Mouse (Mus musculus): ENCODE results near the gene Nfia.

The Nfia gene

DNA sequence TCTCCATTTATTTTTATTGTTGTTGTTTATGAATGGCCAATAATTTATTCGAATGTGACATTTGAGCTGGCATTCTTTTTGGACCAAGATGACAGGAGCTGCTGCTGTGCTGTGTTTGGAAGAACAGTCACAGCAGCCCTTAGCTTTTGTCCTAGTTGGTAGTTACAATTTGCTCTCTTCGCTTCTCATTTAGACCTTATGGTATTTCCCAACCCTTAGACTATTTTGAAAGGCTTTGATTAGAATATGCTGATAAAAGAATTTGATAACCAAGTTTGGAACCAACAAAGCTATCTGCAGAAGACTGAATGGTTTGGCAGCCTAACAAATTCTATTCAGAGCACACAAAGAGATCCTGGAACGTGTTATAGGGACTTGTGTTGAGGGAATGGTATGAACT, 46.0 kb downstream of the Nfia start:
- no peak for DNase-seq

DNA sequence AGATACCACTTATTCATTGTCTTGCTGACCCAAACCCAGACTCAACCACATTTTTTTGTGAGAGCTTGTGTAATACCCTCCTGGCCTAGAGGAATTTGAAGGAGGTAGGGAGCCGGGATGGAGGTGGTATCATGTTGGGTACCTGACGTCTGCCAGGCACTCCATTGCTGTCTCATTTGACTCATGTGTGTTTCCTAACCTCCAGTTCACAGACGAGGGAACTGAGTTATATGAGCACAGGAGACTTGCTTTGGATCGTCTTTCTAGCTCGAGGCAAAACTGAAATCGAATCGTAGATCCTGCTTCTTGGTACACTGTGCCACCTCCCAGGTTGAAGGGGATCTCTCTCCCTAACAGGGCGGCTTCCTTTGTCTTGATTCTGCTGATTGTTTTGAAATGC, 46.6 kb downstream of the Nfia start:
- no peak for DNase-seq

GRCm38 (mm10) chr4:97820474-97821259, 48.1 kb downstream of the Nfia start:
- DNase-seq, result no peak

GRCm38 (mm10) chr4:97821556-97822251, 49.2 kb downstream of the Nfia start:
- DNase-seq, result no peak

GRCm38 (mm10) chr4:97823512-97823911, 51.0 kb downstream of the Nfia start:
- no peak for DNase-seq

DNA sequence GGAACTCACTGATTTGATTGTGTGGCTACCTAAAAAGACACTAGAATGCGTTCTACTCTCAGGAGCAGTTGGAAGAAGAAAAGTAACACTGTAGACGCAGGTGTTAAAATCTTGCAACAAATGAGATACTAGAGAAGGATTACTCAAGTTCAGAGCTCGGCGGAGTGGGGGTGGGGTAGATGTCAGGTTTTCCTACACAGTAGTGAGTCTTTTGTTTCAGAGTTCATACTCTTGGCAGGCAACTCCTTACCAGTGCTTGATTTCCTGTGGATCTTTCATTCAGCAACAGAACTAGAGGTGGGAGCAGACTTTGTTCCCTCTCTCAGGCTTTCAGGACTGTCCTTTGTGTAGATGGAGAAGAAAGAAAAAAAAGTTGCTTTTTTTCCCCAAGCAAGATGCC, 51.9 kb downstream of the Nfia start:
- DNase-seq, result no peak

- DNase-seq, result no peak
Measured at GRCm38 (mm10) chr4:97825432-97825831, 52.9 kb downstream of the Nfia start.

GRCm38 (mm10) chr4:97825841-97826240, 53.3 kb downstream of the Nfia start:
- no peak for DNase-seq

GRCm38 (mm10) chr4:97827115-97827514, 54.6 kb downstream of the Nfia start:
- no peak for DNase-seq

DNA sequence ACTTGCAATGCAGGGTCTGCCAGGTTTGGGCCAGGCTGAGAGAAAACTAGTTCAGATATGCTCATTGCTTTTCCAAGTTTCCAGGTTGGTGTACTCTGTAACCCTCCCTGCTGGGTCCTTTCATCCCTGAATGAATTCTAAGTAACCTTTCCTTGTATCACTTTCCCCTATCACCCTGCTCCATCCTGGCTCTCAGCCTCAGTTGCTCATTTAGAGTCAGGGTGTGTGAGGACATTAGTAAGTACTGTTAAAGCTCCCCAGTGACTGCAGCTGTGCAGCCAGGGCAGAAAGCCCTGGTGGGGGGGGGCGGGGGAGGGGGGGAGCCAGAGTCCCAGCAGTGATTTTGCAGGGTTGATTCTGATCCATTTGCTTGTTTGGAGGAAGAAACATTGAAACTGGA, 56.0 kb downstream of the Nfia start:
- no peak for DNase-seq

- no peak for DNase-seq
Measured at GRCm38 (mm10) chr4:97829336-97830050, 57.0 kb downstream of the Nfia start.

DNA sequence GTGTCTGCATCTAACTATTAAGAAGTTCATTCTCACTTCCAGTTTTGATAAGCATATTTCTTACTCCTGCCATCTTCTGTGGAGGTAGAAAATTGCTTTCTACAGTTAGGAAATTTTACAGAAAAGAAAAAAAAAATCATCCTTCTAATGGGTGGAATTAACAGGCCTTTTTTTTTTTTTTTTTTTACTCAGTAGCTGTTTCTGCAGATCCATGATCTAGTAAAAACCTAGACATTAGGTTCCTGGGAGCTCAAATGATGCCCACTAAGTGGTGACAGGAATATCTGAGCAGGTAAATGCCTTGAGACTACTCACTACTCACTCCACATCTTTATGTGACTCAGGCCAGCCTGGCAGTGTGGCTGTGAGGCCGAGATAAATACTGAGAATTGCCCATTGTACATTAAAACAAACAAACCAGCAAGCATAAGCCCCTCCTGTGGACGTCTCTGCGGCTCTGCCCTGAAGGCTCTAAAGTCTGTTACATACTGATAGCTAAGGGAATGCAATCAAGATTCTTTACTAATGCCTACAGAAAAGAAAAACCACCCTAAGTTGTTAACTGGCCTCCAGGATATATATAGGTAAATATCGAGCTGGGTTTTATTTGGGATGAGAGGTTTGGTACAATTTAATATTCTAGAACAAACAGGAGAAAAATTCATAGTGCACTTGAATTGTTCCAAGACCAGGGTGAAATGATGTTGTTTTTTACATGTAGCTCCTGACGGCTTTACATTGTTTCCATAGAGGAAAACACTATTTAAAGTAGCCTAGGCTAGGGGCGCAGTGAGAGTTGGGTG, 57.7 kb downstream of the Nfia start:
- DNase-seq, result no peak

GRCm38 (mm10) chr4:97830935-97831608, 58.5 kb downstream of the Nfia start:
- DNase-seq, result no peak

GRCm38 (mm10) chr4:97831611-97832278, 59.2 kb downstream of the Nfia start:
- no peak for DNase-seq

GRCm38 (mm10) chr4:97832279-97832640, 59.7 kb downstream of the Nfia start:
- no peak for DNase-seq

- no peak for DNase-seq
Measured at GRCm38 (mm10) chr4:97836812-97837211, 64.3 kb downstream of the Nfia start.

- no peak for DNase-seq
Measured at GRCm38 (mm10) chr4:97837724-97838123, 65.2 kb downstream of the Nfia start.

GRCm38 (mm10) chr4:97838651-97839050, 66.1 kb downstream of the Nfia start:
- DNase-seq, result no peak

DNA sequence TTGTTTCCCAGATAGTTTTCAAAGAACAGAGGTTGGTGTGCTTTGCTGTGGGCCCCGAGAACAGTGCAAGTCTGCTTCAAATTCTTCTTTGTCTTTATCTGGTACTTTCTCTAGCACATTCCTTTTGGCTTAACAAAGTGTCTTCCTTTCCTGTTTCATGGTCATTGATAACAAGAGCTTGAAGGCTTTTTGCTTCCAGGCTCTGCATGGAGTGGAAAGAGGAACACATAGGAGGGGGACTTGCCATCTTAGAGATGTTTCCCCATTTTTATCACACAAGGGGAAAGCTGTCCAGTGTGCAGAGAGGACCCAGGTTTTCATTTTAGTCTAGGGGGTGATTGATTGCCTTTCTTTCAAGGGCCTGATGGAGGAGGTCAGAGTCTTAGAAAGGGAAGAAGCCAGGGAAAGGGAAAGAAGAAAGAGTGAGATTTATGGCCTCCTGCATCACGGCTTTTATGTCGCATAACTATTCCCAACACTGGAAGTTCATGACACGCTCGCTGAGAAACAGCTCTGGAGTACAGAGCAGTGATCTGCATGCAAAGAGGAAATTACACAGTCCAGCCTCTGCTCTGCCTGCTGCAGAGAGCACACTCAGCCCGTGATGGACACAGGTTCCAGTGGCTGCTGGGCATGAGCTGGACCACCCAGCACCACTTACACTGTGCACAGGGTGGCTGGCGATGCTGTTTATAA, 67.0 kb downstream of the Nfia start:
- DNase-seq, result no peak

DNA sequence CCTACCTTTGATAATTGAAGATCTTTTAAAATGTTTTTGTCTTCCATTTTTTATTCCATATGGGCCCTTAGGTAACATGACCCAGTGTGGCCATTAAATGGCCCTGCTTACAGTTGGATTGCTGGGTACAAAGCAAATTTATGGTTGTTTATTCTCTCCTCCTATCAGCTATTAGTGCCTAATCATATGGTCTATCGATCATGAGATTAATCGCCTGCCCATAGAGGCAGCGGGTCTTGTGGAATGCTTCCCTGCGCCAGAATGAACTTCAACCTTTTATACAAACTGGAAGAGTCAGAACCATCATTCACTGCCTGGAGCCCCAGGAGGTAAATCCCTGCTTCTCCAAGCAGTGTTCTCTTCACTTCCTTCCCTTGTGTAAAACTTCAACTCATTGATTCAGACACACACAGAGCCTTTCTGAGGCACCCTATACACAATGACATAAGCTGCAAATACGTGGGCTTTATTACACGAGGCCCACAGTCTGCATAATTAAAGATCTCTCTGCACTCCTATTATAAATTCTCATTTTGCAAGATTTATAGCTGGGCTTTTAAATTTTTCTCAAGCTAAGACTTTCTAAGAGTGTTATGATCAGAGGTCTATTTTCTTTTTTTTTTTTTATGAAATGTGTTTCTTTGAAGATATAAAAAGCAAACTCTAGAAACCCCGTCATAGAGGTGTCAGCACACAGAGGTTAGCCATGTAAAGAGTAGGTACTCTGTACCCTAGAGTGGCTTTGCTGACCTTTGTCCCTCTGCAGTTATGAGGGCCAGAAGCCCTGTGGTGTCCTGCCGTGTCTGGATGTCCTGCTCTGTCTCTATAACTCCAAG, 67.9 kb downstream of the Nfia start:
- DNase-seq, result no peak

Data from liver (tissue).